Mouse (Mus musculus): ENCODE measurements at regions not wholly inside any gene's neighbourhood (a gene's known extent, or its start where the extent isn't known, plus 50 kb on each side); places are given as distances from the start of the nearest gene placed in this dataset.

GRCm38 (mm10) chr8:10825192-10825926 lies 182.9 kb downstream of the Irs2 start:
- in situ Hi-C loops (cut with MboI), result no loop called here

GRCm38 (mm10) chr8:10821901-10822300 lies 186.4 kb downstream of the Irs2 start:
- in situ Hi-C loops (cut with MboI), result no loop called here

- in situ Hi-C loops (cut with MboI), result no loop called here
These were observed 193.8 kb downstream of the Irs2 start for GRCm38 (mm10) chr8:10814499-10814898.

DNA sequence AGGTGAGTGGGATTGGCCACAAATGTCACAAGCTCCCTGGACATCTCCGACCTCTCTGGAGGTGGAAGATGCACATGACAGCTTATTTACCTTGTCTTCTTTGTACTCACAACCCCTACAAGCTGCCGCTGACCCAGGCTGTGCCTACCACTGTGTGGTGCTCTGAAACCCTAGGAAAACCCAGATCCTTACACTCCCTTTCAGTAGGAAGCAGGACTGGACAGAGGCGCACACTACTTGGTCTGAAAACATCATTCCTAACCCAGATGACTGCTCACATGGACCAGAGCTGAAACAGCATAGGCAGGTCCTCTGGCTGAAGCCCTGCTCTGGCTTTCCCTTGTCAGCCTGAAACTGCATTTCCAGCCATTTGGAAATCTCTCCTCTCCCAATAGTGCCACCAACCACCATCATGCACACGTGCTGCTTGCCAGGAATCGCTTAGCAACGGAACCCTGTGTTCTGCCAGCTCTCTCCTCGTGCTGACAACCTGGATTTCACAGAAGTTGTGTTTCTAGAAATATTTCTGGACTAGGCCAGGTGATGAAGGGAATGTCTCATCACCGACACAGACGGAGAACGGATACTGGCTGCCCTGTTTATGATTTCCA lies 196.1 kb downstream of the Irs2 start:
- in situ Hi-C loops (cut with MboI), result no loop called here

- in situ Hi-C loops (cut with MboI), result no loop called here
These were observed 201.2 kb downstream of the Irs2 start for GRCm38 (mm10) chr8:10807040-10807439.

- in situ Hi-C loops (cut with MboI), result no loop called here
These were observed 202.7 kb downstream of the Irs2 start for GRCm38 (mm10) chr8:10805405-10806151.

- in situ Hi-C loops (cut with MboI), result no loop called here
These were observed 203.3 kb downstream of the Irs2 start for GRCm38 (mm10) chr8:10804974-10805373.

- in situ Hi-C loops (cut with MboI), result no loop called here
These were observed 206.3 kb downstream of the Irs2 start for GRCm38 (mm10) chr8:10802003-10802402.

DNA sequence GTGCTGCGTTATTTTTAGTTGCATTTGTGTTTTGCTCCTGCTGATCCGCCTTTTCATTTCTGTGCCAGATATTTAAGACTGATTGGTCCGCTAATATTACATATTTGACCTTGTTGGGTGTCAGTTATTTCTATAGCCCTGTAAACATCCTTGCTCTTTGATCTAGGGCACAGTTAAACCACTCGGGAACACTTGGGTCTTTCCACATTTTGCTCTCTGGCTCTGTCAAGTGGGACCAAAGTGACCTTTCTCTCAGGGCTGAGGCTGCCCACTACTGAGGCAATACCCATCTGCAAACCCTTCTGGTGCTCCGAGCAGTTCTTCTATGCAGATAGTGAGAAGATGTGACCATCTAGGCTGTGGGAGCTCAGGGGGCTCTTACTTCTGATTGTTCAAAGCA lies 206.7 kb downstream of the Irs2 start:
- in situ Hi-C loops (cut with MboI), result no loop called here

- in situ Hi-C loops (cut with MboI), result no loop called here
These were observed 209.8 kb downstream of the Irs2 start for GRCm38 (mm10) chr8:10798444-10798843.

GRCm38 (mm10) chr8:10794367-10795189 lies 213.7 kb downstream of the Irs2 start:
- in situ Hi-C loops (cut with MboI), result no loop called here

- in situ Hi-C loops (cut with MboI), result no loop called here
These were observed 214.4 kb downstream of the Irs2 start for GRCm38 (mm10) chr8:10793670-10794366.

DNA sequence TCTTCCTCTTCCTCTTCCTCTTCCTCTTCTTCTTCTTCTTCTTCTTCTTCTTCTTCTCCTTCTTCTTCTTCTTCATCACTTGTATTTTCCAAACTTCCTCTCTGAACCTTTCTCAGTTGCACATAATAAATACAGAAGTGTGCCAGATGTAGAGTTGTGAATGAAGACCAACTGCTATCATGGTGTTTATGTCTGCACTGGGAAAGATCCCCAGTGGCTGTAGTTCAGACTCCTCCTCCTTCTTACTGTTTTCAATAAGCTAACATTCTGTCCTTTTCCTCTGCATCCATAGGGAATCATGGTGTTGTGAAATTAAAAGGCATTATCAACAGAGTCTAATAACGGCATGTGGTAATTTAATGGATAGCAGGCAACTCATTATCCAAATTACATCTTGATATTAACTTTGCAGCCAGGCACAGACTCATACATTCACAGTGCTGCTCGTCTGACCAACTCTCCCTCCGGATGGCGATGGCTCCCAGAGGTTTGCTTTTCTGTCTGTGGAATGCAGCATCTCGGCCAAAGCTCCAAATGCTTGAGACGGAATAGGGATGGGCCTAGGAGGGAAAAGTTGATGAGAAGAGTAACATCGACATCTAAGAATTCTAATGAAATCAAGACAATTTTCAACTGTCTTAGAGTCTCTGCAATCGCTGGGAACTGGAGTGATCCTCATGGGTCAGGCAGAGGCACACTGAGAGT lies 219.6 kb downstream of the Irs2 start:
- in situ Hi-C loops (cut with MboI), result no loop called here

DNA sequence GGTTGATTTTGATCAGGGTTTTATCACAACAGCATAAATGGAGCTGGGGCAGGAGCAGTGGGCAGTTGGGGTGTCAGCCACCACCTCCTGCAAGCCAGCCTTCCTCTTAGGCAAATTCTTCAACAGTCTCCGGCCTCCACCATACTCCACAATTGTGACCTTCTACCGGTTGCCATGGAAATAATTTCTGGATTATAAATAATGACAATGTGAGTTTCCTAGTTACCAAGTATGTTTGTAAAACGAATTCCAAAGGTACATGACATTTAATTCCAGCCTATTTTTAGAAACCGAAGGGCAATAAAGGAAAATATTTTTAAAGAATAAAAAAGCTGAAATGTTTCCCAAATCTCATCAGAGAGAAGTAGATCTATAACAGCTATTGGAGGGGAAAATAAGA lies 222.5 kb downstream of the Irs2 start:
- in situ Hi-C loops (cut with MboI), result no loop called here

DNA sequence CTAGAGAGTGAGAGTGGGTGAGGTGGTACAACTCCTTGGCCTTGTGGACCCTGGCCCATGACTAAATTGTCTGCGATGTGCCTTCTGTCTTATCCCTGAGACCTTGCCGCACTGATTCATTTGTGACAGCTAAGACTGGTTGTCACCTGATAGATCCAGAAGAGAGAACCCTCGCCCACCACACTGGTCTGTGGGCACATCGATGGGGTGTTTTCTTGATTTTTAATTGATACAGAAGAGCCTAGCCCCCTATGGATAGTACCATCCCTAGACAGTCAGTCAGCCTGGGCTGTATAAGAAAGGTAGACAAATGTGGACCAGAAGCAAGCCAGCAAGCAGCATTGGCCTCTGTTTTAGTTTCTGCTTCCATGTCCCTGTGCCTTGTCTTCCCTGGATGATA lies 222.9 kb downstream of the Irs2 start:
- in situ Hi-C loops (cut with MboI), result no loop called here

GRCm38 (mm10) chr8:10784481-10784880 lies 223.8 kb downstream of the Irs2 start:
- in situ Hi-C loops (cut with MboI), result no loop called here

GRCm38 (mm10) chr8:10781860-10782259 lies 226.4 kb downstream of the Irs2 start:
- in situ Hi-C loops (cut with MboI), result no loop called here

- in situ Hi-C loops (cut with MboI), result no loop called here
These were observed 228.6 kb downstream of the Irs2 start for GRCm38 (mm10) chr8:10779636-10780035.

GRCm38 (mm10) chr8:10775202-10776010 lies 232.9 kb downstream of the Irs2 start:
- in situ Hi-C loops (cut with MboI), result no loop called here

DNA sequence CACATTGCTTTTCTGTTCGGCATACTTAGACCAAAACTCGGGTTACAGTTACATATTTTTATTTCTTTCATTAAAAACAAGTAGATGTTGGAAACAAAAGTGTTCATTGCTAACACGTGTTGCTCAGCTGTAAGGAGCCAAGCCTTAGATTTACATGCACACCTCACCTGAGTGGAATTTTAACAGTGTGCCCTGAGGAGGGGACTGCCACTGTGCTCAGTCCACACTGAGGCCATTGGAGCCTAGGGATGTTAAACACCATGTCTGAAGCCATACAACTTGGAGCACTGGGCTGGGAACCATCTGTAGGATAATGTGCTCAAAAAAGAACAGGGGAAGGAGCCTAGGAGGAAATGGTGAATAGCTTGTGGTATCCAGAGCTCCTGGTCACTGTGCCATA lies 233.5 kb downstream of the Irs2 start:
- in situ Hi-C loops (cut with MboI), result no loop called here

Measured in mature B cell (primary cell).